Mouse (Mus musculus) spleen, adult 2 months (tissue): ENCODE measurements at regions not wholly inside any gene's neighbourhood (a gene's known extent, or its start where the extent isn't known, plus 50 kb on each side); places are given as distances from the start of the nearest gene placed in this dataset.

Experiments
- DNase-seq, 2 experiments: peaks; one replicate each; pipeline versions ENCODE4 v3.0.0 to v3.0.0-alpha.2; 2012 to 2021; ENCODE audit warnings: low spot score in 2 of 2, low read depth in 1 of 2
- H3K27ac ChIP-seq: fragments of 200-500 bp; 2 replicates; pipeline ENCODE4 v1.5.1; 2012; ENCODE audit warnings: low read length, inconsistent platforms; ENCODE audit not compliant: insufficient read depth
- H3K27me3 ChIP-seq: fragments of 200-500 bp; 2 replicates; pipeline ENCODE4 v1.6.1; 2012; ENCODE audit warnings: mild to moderate bottlenecking, moderate library complexity, low read length, inconsistent platforms; ENCODE audit not compliant: control insufficient read depth, insufficient read depth
- H3K36me3 ChIP-seq: fragments of 200-500 bp; 2 replicates; pipeline ENCODE4 v1.6.1; 2012; ENCODE audit warnings: mild to moderate bottlenecking, low read length, inconsistent platforms; ENCODE audit not compliant: control insufficient read depth, insufficient read depth
- H3K4me1 ChIP-seq: fragments of 200-500 bp; 2 replicates; pipeline ENCODE4 v1.6.1; 2011; ENCODE audit warnings: inconsistent platforms; ENCODE audit not compliant: control insufficient read depth, insufficient read depth, insufficient read length
- H3K4me3 ChIP-seq: fragments of 200-500 bp; 2 replicates; pipeline ENCODE4 v1.5.1; 2011; ENCODE audit warnings: mild to moderate bottlenecking, inconsistent platforms; ENCODE audit not compliant: insufficient read depth, insufficient read length; ENCODE audit errors: extremely low read depth
- CTCF ChIP-seq: fragments of 200-500 bp; IDR thresholded peaks from 2 replicates; pipeline ENCODE4 v1.5.1; 2011; ENCODE audit warnings: mild to moderate bottlenecking, inconsistent platforms; ENCODE audit not compliant: insufficient read depth, insufficient read length, insufficient replicate concordance; ENCODE audit errors: extremely low read depth
- POLR2A ChIP-seq: fragments of 200-500 bp; IDR thresholded peaks from 2 replicates; pipeline ENCODE4 v1.6.1; 2011; ENCODE audit warnings: low read depth, low read length, inconsistent platforms
- WGBS: fragments of 180-500 bp; shearing (Covaris S2); methylation state at CpG from one replicate; pipeline ENCODE4 v1.1.7; 2018; 5-methylcytosine and 5-hydroxymethylcytosine counted together

DNA sequence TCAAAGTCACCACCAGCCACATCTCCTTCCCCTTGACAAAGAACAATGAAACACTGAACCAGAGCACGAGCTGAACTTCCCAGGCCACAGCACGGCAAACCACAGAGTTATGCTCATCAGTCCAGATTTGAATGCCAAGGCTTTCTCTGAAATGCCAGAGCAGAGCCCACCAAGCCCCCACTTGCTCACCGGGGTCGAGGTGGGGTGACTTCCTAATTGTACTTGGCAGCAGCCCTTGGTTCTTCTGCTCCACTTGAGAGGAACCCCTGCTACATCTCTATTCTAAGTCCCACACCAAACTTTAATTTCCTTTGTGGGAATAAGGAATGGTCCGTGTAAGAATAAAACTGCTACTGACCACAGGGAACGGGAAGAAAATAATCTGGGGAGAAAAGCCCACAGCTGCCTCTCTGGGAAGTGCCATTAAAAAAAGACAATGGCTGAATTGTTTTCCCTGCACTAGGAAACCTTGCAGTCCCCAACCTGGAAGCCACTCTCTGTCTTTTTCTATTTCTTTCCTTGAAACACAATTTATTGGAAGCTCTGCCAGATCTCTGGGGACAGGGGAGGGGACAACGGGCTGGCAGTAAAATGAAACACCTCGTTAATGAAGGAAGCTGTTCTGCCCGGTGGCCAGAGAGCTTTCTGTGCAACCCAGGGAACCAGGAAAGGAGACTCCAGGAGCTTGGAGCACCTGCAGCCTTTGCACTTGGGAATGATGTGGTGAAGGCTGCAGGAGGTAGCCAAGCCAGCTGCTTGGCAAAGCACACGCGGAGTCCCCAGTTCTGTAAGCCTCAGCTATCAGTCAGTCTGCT, 215.6 kb upstream of the Usp24 start:
- DNase-seq: no peak
- no peaks in the 10 kb centered on the region for H3K4me1 ChIP-seq
- no peaks in the 10 kb centered on the region for H3K36me3 ChIP-seq
- H3K4me3 ChIP-seq: no peak overlapping the region
- TF ChIP-seq POLR2A (no peak), CTCF (no peak)
- 43% methylated on average over 11 of the region's 11 CpGs for WGBS
- H3K27me3 ChIP-seq: no peaks in the 10 kb centered on the region
- no peak overlapping the region for H3K27ac ChIP-seq

DNA sequence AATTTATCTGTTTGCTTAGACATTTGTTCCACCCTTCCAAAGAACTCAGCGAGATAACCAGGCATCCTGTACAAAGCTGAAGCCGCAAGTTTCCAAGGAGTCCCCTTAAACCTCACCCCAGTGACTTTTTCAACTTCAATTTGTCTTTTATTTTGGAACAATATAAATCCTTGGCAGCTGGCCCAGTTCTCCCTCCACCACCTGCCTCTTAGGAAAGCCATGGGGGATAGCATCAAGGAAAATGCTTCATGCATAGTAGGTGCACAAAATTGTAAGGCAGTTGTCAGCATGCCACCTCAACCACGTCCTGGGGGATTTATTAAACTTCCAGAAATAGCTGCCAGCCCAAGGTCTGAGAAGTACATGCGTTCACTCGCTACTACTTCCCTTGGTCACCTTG, 214.1 kb upstream of the Usp24 start:
- TF ChIP-seq CTCF (no peak), POLR2A (no peak)
- no peak for DNase-seq
- 60% methylated on average over 5 of the region's 5 CpGs for WGBS
- Histone ChIP-seq H3K4me1 (no peaks in the 10 kb centered on the region), H3K27me3 (no peaks in the 10 kb centered on the region), H3K36me3 (no peaks in the 10 kb centered on the region), H3K27ac (no peak overlapping the region), H3K4me3 (no peak overlapping the region)

DNA sequence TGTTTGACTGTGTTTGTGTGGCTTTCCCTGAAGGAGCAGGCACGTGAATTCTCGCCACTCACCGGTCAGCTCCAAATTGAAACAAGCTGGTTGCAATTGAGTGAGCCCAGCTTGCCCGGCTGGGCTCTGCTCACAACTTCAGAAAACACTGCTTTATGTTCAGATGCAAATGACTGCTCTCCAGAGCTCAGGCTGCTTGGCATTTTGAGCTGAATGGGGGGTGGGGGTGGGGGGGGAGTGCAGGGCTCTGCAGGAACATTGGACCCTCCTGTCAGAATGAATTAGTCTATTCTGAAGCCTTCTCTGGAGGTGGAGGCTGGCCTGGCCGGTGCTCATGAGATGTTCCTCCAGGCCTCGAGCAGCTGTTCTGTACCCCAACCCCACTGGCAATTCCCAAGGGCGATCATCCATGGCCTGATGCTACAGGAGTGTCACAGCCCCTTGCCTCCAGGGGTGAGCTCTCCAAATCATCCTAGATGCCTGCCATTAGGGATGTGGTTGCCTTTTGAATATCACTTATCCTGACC, 213.5 kb upstream of the Usp24 start:
- H3K27ac ChIP-seq: no peak overlapping the region
- TF ChIP-seq CTCF (no peak), POLR2A (no peak)
- WGBS: 85% methylated on average over 7 of the region's 7 CpGs
- no peak for DNase-seq
- H3K36me3 ChIP-seq: no peaks in the 10 kb centered on the region
- no peak overlapping the region for H3K4me3 ChIP-seq
- no peaks in the 10 kb centered on the region for H3K4me1 ChIP-seq
- H3K27me3 ChIP-seq: no peaks in the 10 kb centered on the region

GRCm38 (mm10) chr4:106103750-106104635, 212.0 kb upstream of the Usp24 start:
- no peak for DNase-seq
- no peaks in the 10 kb centered on the region for H3K36me3 ChIP-seq
- 89% methylated on average over 11 of the region's 11 CpGs for WGBS

DNA sequence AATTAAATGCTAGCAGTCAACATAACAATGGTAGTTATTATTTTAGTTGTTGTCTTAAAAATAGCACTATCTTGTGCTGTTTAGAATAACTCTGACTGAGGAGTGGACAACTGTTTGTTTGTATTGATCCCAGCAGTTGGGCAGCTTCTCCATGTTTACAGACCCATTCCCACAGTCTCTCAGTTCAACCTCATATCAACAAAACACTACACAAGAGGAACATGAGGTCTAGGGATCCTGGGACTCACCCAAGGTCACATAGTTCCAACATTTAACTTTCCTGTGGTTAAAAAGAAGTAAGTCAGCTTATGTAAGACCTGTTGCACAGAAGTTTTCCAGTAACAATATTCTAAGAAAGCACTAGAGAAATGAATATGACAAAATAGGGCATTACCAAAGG, 203.0 kb upstream of the Usp24 start:
- Histone ChIP-seq H3K4me3 (no peak overlapping the region), H3K36me3 (no peaks in the 10 kb centered on the region), H3K27ac (no peak overlapping the region), H3K27me3 (no peaks in the 10 kb centered on the region), H3K4me1 (no peaks in the 10 kb centered on the region)
- no peak for DNase-seq
- no peak for TF ChIP-seq CTCF
- TF ChIP-seq POLR2A: no peak

More at GRCm38 (mm10) chr4:106103750-106104635, 212.0 kb upstream of the Usp24 start:
- Histone ChIP-seq H3K27me3 (no peaks in the 10 kb centered on the region), H3K4me3 (no peak overlapping the region), H3K27ac (no peak overlapping the region), H3K4me1 (no peaks in the 10 kb centered on the region)
- TF ChIP-seq POLR2A: no peak

DNA sequence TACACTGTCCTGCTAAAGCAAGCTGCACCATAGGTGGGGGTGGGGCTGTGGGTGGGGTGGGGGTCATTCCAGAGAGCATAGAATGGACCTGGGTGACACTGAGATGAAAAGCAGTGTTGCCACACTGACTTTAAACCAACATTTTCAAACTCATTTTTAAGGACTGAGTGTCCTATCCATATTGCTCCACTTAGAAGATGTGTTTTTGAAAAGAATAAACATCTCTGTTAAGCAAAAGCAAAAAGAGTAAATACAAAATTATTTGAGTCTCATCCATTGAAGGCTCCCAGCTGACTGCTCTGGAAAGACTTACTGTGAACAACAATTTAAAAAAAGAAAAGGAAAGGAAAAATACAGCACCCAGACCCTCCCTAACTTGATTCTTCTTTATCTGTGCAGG, 202.3 kb upstream of the Usp24 start:
- H3K27me3 ChIP-seq: no peaks in the 10 kb centered on the region
- H3K4me3 ChIP-seq: no peak overlapping the region
- DNase-seq: no peak
- no peaks in the 10 kb centered on the region for H3K4me1 ChIP-seq
- H3K27ac ChIP-seq: no peak overlapping the region
- no peak for TF ChIP-seq CTCF
- TF ChIP-seq POLR2A: no peak
- no peaks in the 10 kb centered on the region for H3K36me3 ChIP-seq

DNA sequence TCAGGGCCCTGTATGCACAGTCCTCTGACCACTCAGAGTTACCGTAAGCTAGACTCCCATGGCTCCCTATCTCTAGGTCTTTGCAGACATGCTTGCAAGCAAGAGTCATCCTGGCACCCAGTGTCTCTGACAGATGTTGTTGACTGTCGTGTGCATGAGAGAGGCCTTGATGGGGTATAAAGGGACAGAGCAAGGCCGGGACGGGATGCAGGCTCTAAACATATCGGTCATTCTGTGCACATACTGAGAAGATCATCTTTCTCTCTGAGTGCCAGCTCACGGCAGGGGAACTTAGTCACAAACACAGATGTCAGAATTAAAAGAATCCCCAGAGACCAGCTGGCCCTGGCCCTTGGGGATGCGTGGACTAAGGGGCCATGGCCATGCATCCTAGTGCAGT, 199.4 kb upstream of the Usp24 start:
- 89% methylated on average over 7 of the region's 7 CpGs for WGBS
- DNase-seq: no peak
- no peak overlapping the region for H3K27ac ChIP-seq

More for the DNA sequence above, 199.4 kb upstream of the Usp24 start:
- Histone ChIP-seq H3K27me3 (no peaks in the 10 kb centered on the region), H3K36me3 (no peaks in the 10 kb centered on the region), H3K4me3 (no peak overlapping the region), H3K4me1 (no peaks in the 10 kb centered on the region)
- TF ChIP-seq CTCF: no peak
- no peak for TF ChIP-seq POLR2A
